Mouse (Mus musculus) Muller cell, postnatal 12 days (primary cell): ENCODE data around the gene Abr.

Experiments used
- DNase-seq: peaks from one replicate; pipeline ENCODE4 v3.0.0-alpha.2; 2015; ENCODE audit errors: inconsistent ontology term

The Abr gene

GRCm38 (mm10) chr11:76493811-76494274 is 128.3 kb downstream of the Abr start:
- no peak for DNase-seq

GRCm38 (mm10) chr11:76493167-76493566 is 128.9 kb downstream of the Abr start:
- DNase-seq: no peak

GRCm38 (mm10) chr11:76491817-76492216 is 130.3 kb downstream of the Abr start:
- no peak for DNase-seq

DNA sequence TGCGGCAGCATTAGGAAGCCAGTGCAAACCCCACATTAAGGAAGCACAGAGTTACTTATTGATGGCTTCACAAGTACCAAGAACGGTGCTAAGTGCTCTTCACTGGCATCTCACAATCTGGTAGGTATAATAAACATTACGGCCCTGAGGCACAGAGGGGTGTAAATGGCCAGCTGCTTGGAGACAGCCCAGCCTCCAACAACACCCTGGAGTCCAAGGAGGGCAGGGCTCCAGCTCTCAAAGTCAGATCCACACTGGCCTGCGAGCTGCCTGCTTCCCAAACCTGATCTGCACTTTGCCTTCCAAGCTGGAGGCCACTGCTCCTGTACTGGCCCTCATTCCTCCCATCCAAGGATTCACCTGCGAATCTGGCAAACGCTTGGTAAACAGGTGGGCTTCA is 132.7 kb downstream of the Abr start:
- DNase-seq: no peak

DNA sequence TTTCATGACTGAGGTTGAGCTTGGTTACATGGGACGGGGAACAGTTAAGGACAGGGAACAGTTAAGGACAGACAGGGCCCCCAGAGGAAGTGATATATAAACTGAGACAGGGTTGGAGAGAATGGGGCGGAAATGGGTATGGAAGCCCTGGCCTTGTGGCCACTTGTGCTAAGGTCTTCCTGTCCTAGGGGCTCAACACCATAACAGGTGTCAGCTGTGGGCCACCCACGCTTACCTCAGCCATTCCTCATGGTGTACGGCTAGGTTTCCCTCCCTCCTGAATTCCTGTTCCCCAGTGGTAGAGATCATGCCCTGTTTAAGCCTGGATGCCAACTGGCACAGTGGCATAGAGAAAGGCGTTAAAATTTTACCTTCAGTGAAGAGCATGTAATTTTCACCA is 135.1 kb downstream of the Abr start:
- DNase-seq: no peak

GRCm38 (mm10) chr11:76484033-76484432 is 138.1 kb downstream of the Abr start:
- no peak for DNase-seq

- DNase-seq: no peak
These were observed 138.9 kb downstream of the Abr start for GRCm38 (mm10) chr11:76483171-76483727.

- no peak for DNase-seq
These were observed 139.4 kb downstream of the Abr start for GRCm38 (mm10) chr11:76482697-76483096.

- DNase-seq: no peak
These were observed 139.9 kb downstream of the Abr start for GRCm38 (mm10) chr11:76482183-76482582.

DNA sequence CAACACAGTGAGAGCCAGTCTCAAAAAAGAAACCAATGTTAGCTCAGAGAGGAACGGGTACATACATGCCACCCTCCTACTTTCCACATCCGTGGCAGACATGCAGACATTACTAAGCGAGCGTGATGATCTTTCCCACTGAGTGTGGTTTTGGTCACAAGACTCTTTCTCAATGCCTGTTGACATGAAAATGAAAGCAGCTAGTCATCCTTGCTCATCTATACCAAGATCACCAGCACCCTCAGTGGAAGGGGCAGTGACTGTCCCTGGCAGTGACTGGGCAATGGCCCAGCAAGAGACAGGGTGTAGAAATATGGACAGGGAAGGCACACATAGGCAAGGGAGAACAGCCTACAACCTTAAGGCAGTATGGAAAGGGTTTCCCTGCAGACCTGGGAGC is 142.4 kb downstream of the Abr start:
- DNase-seq: no peak

GRCm38 (mm10) chr11:76478676-76479655 is 143.1 kb downstream of the Abr start:
- DNase-seq: no peak

- peak; percentile 75 for DNase-seq
These were observed 145.0 kb downstream of the Abr start for GRCm38 (mm10) chr11:76477095-76477525.

GRCm38 (mm10) chr11:76476376-76477094 is 145.6 kb downstream of the Abr start:
- no peak for DNase-seq

GRCm38 (mm10) chr11:76472617-76473016 is 149.5 kb downstream of the Abr start:
- no peak for DNase-seq

DNA sequence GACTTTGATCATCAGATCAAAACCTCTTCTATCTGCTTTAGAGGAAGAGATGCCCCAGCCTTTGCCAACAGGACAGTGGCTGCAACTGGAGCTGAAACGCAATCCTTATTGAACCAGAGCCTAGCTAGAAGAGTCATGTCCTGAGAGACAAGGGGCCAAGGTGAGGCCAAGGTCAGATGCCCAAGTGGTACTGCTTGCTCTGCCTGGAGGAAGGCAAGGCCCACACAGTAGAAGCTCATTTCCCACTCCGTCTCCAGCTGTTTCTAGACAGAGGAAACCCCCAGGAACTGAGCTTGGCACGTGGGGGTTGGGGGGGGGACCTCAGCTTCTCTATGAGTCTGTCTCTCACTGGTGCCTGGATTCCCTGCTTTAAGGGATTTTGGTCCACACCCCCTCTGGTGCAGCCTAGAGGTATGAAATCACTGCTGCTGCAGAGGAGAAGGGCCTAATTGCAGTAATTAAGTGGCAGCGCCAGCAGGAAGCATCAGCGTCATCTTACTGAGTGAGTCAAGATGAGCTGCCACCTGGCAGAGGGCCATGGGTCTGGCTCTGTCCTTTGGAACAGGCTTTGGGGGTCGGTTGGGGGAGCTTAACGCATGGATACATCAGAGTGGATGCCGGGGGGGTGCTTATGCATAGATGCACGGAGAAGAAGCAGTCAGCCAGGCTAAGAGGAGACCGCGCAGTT is 152.7 kb downstream of the Abr start:
- DNase-seq: peak; percentile 85

DNA sequence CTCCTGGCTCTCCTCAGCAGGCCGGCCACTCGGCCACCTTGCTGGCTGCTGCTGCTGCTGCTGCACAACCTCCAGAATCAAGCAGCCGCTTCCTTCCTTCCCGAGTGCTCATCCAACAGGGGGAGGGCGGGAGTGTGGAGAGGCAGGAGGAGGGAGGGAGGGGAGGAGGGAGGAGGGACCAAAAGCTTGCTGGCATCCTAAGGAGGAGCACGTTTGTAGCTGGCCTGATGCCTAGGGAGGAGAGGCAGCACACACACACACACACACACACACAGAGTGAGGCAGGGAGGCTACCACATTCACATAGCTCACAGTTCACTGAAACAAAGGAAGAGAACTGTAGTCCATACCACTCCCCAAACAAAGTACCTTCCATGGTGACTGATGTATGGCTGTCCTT is 153.8 kb downstream of the Abr start:
- peak; percentile 78 for DNase-seq

DNA sequence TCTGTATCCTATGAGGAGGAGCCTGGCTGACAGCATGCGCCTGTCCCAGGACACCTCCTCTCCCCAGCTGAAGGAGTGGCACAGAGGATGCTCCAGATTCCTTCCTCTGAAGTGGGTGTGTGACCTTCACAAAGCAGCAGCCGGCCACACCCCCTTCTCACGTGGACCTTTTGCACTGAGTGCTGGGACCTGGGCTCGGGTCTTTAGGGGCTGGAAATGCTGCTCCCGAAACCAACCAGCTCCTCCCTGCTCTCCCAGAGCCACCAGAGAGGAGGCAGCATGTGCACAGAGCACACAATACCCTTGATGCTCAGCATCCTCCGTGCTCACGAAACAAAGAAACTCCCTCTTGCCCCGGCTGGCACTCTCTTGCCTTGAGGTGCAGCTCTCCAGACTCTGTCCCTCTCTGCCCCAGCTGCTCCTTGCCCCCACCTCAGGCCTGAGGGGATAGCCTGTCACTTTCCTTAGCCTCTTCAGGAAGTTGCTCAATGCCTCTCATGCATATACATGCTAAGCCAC is 154.6 kb downstream of the Abr start:
- DNase-seq: no peak

DNA sequence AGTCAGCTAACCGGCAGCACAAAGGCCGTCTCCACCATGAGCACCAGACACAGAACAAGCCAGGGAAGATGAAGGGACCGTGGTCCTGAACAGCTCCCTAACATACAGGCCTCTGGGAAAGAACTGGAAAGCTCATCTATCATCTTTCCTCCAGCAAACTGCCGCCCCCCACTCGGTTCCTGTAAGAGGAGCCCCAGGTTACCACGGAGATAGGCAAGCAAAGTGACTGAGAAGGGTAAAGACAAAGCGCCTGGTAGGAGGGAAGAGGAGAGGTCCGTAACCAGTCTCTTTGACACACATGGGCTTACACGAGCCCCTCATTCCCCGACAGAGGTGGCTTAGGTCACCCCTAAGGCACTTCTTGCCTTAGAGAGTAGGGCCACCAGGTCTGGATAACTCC is 155.0 kb downstream of the Abr start:
- DNase-seq: no peak

DNA sequence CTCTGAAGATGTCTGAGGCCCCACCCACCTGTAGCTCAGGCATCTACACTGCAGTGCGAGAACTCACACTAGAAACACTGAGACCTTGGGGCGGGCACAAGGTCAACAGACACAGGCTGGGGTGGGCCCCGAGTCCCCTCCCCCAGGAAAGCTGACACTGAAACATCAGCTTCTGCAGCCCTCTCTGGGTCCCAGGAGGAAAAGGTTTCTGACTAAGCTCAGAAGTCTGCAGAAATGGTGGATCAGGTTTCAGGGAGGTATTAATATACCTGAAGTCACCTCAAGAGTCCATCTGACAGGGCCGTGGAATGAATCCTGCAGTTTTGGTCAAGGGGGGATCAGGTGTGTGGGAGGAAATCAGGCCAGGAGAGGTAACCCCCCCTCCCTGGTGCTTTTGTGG is 156.2 kb downstream of the Abr start:
- no peak for DNase-seq

- DNase-seq: no peak
These were observed 160.4 kb downstream of the Abr start for GRCm38 (mm10) chr11:76461696-76462095.

DNA sequence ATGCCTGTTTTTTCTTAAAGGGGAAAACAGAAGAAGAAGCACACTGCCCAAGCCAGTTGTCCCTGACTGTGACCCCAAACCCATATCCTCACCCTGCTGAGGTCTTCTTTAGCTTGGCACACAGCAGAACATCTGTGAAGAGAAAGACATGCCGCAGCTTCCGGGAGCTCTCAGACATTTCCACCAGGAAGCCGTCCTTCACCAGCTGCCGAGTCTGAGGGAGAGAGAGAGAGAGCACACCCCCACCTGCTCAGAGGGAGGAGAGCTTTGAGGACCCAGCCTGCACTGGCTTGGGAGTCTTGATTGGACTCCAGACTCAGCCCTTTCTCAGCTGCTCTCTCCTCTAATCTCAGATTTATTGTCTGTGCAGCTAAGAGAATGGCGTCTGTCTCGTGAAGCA is 160.9 kb downstream of the Abr start:
- DNase-seq: no peak

GRCm38 (mm10) chr11:76459489-76459888 is 162.6 kb downstream of the Abr start:
- DNase-seq: no peak
